Mouse (Mus musculus) naive thymus-derived CD4-positive, alpha-beta T cell, adult 2 months (primary cell): ENCODE measurements around the gene Fam163b.

Experiments
- DNase-seq: peaks from one replicate; pipeline ENCODE4 v3.0.0-alpha.2; 2011; ENCODE audit warnings: low read depth

Gene Fam163b

DNA sequence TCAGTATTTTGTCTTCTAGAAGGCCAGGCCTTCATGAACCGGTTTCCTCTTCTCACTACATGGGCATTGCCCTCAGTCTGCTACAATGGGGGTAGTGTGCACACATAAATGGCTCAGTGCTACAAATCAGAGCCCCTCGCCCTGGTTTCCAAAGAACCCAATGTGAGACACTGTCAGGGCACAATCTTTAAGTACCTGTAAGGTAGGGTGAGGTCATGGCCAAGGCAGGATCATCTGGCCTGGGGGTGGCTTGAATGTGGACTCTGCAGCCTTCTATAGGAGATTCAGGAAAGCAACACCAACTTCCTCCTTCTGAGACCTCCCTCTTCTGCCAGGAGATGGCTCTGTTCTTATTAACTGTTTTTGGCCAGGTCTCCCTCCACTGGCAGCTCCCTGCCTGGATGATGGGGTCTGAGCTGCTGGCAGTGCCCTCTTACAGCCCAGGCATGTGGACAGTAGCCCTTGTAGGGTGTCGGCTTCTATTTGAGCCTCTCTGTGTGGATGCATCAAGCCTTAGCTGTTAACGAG lies 55.7 kb downstream of the Fam163b start:
- no peak for DNase-seq

DNA sequence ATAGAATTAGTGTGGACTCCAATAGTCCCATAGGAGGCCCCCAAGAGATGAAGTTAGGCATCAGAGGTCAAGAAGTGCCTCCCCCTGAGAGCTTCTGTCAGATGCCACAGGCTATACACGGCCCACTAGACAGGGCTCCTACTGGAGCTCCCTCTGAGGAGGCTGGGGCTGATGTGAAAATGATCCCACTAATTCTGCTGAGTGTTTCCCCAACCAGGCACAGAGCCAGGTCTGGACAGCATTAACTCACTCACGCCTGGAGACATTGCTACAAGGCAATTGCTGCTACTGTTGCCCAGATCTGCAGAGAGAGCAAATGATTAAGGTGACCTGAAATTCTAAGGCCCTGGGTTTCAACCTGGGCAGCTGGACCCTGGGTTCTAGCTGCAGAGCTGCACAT lies 56.5 kb downstream of the Fam163b start:
- no peak for DNase-seq

DNA sequence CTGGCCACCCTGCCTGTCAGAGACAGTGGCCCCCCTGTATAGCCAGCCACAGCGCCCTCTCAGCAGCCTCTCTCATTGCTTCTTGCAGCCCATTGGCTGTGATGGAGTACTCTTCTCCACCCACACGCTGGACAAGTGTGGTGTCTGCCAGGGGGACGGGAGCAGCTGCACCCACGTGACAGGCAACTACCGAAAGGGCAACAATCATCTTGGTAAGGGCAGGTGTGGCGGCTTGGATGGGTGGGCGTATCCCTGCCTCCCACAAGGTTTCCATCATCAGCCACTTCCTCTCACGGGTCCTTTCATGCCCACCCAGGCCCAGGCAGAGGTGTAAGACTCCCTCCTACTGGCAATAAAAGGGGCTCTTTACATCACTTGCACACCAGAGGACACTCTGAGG lies 57.3 kb downstream of the Fam163b start:
- no peak for DNase-seq

DNA sequence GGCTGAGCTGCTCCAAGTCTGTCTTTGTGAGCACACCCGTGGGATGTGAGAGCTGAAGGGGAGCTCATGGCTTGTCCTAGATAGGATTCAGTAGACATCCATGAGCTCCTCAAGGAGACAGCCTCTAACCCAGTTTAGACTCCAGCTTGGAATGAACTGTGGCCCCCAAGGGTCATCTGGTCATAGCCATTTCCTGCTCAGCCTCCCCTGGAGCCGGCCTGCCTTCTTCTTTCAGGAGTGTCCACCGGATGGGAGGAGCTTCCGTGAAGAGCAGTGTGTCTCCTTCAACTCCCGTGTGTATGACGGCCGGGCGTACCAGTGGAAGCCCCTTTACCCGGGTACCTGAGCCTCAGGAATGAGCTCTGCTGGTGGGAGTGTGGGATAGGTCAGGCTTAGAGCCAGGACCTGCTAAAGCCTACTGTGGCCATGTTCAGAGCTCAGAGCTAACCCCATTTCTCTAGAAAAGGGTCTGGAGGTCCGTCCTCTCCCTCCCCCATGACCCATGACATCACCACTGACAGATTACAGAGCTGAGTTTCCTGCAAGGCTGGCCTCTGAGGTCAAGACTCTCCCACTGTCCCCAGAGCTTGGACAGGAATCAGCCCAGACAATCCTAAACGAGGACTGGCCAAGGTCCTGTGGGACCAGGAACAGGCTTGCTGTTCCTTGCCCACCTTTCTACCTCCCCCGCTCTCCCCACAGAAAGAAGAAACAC lies 58.4 kb downstream of the Fam163b start:
- DNase-seq = no peak

DNA sequence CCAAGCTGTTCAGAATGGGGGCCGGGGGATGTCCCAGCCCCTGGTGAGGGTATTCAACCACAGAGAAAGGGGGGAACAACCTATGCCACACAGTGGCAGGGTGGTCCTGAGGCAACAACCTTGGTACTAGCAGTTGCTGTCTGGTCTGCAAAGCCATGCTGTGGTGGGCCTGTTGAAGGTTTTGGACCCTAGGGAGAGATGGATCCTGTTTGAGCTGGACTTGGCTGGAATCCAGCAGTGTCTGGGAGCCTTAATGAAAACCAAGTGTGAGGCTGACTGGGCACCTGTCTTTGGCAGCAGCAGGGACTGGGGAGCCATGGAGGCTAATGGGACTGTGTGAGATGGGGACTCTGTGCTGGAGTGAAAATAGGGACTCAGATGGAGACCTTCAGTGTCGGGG lies 62.6 kb downstream of the Fam163b start:
- DNase-seq = no peak

DNA sequence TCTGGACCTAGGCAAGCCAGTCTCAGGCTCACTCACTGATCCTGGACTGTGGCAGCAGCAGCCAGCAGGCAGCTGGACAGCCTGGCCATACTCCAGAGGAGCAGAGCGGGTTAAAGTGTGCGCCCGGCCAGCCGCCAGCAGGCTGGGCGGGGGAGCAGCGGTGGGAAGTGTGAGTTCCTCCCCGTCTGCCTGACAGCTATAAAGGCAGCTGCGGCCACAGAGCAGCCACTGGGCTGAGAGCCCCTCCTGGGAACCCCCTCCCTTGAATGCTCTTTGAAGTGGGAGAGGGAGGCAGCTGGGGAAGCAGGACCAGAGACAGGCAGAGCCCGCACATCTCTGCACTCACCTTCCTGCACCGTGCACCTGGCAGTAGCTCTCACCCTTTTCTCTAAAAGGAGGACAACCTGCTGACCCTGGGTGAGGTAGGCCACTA lies 63.1 kb downstream of the Fam163b start, which contains the start of gene Adamtsl2:
Gene Adamtsl2 (plus strand): TSS at position 228 of the 433 bp plus-strand sequence.
- DNase-seq = peak; percentile 20

DNA sequence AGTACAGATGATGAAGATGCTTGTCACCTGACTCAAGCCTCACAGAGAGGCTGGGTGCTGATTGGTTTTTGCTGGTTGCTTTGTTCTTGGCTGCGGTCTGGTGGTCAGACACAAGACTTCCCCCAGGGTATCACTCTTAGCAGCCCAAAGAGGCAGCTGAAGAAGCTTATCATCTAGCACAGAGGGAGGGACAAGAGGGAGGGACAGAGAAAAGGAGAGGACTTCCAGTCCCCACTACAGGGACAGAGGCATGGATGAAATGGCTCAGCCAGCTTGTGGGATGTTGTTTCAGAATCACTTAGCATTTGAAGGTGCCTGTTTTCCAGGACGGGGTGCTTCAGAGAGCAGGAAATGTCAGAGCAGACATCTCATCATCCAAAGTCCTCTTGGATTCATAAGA lies 64.0 kb downstream of the Fam163b start:
- DNase-seq = peak; percentile 25

DNA sequence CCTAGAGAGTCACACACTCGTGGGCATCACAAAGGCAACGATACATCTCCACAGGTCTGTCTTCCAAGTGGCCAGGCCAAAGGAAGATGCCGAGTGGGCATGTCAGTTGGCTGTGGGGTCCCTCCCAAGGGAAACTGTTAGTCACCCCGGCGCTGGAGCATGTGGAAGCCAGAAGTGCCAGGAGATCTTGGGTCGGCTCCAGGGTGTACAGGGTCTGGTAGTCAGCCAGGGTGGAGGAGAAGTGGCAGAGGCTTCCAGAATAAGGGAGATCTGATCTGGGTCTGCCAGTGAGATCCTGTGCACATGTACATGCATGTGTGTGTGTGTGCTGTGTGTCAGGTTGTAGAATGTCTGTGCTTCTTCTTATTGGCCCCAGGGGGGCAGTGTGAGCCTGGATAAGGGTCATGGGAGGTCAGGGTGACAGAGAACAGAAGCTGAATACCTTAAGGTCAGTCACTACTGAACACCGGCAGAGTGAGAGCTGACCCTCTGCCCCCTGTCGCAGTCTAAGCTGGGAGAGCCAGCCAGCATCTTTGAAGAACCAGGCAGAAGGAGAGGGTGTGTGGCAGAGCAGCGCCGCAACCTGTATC lies 64.5 kb downstream of the Fam163b start:
- DNase-seq = peak; percentile 49

DNA sequence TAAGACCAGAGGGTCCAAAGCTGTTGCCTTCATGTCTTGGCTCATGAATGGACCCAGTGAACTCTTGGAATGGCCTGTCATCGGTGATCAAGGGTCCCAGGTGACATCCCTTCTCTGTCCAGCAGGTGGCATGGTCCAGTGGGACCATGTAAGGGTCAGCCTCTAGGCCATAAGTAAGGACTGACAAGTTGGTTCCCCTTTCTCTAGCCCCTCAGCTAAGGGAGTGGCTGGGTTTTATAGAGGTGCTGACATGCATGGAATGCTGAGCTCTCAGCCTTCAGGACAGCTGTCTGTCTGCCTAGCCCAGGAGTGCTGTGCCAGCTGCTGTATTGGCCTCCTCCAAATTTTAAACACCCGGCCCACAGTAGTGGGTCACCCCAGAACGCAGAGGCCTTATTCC lies 66.8 kb downstream of the Fam163b start:
- DNase-seq = peak; percentile 53

DNA sequence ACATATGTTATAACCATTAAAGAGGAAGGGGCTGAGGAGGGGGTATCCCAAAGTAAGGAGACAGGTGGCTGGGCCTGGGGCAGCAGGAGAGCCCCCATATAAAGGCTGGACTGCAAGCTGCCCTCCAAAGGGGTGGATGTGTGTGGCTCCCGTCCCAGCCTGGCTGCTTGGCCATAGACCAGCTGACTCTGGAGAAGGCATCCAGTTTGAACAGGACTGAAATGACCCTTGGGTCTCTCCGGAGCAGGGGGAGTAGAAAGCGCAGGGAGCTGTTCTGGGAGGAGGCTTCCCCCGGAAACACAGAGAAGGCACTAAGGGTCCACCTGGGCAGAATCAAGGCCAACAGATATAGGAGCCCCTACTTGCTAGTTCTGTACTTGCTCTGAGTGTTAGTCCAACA lies 67.5 kb downstream of the Fam163b start:
- no peak for DNase-seq

DNA sequence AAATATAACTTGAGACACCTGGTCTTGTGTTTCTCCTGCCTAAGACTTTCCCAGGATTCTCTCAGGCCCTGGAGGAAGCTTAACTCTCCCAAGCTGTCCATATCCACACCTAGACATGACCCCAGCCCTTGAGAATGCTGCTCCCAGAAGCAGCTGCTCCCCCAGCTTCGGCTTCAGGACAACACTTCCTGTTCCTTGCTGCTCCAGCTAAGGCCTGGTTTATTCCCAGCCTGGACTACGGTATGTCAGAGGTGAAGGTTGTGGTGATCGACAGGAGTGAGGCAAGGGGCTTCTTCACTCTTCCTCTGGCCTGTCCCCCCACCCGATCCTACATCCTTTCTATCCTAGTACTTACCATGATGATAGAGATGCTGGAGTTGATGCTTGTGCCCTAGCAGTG lies 68.9 kb downstream of the Fam163b start:
- no peak for DNase-seq

DNA sequence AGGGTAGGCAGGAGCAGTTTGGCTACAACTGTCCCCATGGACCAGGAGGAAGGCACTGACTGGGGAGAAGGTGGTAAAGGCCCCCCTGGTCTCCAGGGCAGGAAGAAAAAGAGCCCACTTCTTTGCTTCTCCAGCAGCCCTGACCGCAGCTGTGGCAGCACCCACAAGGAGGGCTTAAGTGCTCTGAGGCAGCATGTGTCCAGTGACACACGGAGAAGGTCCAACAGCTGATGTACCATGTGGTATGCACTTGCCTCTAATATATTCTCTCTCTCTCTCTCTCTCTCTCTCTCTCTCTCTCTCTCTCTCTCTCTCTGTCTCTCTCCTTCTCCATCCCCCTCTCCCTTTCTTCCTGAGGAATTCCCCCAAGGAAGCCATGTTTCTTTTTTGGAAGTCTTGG lies 70.3 kb downstream of the Fam163b start, which contains the start of gene Mymk:
Gene Mymk (minus strand): TSS at position 202 of the 400 bp plus-strand sequence.
- DNase-seq = no peak

DNA sequence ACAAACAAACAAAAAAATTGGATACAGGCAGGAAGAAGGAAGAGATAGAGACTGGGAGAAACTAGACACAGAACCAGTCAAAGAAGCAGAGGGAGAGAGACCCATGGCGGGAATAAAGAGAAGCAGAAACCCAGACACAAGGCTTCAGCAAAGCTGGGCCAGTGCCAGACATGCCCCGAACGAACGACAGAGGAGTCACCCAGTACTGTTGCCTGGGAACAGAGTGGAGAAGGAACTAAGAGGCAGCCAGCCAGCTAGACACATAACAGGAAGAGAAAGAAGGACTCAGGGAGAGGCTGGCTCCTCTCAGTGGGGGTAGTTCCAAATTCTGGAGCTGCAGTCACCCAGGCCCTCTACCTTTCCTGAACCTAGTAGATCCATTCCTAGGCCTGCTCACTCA lies 71.2 kb downstream of the Fam163b start:
- DNase-seq = no peak

DNA sequence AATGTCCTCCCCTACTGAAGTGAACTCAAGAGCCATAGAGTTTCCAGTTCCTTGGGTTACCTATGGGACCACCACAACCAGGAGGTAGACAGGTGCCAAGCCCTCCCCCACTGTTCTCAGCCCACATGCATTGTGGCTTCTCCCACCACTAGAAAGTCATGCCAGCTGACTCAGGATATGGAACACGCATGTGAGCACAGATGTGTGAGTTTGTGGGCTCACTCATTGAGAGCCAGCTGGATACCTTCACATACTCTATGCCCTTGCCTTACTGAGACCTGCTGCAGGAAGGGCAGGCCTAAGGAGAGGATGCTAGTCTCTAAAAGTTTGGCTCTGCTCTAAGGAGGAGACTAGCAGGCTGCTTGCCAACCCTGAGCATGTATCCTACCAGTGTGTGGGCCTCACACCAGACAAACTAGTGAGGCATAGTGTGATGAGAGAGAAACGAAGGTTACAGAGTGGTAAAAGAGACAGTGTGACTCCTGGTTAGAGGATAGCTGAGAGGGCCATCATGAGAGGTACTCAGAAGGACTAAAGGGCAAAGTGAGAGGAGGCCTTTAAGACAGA lies 72.0 kb downstream of the Fam163b start:
- DNase-seq = no peak

DNA sequence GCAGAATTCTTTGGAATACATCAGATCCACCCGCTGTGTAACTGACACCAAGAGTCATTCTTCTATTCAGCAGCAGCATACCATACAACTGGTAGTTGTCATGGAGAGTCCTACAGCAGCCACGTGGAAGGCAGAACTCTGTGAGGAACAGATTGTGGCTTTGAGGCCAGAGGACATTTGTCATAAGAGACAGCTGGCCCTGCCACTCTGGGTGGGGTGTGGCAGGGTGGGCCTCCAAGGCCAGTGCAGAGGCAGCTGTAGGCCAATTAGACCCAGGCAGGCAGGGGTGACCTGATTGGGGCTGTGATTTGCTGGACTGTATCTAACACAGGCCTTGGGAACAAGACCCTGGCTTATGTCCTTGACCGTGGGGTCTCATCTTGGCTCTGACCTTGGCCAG lies 72.6 kb downstream of the Fam163b start:
- no peak for DNase-seq

DNA sequence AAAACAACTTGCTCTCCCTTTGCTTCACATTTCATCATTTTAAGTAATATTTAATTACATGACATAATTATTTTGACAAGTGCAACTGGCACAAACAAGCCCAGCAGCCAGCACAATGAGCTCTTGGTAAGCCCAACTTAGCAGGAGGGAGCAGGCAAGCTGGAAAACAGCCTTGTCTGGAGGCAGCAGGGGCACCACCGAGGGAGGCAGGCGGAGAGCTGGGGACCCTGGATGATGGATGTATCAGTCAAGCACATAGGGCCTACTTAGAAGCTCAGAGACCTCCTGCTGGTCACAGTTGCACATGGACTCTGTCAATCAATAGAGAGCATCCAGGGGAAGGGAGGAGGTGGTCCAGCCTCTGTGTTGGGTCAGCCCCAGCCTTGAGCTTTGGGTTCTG lies 74.3 kb downstream of the Fam163b start:
- DNase-seq = no peak

DNA sequence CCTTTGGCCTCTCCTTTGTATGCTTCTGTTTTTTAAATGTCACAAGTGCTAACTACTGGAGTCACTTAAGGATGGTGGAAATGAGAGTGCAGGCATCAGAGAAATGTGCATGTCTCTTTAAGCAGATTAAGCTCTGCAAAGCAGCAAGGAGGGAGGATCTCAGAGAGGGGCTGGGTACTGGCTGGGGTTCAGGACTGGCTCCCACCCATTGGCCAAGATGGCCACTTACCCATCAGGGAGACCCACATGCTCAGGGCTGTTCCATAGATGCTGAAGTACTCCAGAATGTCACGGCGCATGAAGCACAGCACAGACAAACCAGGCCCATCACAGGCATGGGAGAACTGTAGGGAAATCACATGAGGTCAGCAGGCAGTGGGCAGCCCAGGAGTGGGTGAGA lies 75.2 kb downstream of the Fam163b start:
- no peak for DNase-seq
